Mouse (Mus musculus) megakaryocyte, adult 5-6 weeks (primary cell): Measurements from ENCODE around the gene Socs7. TPM values are rescaled to one million over a fixed set of nuclear protein-coding genes. Genes with fewer than 3 reads are reported as not detected.
"Not testable (repeated sequence)": the region's sequence is repeated elsewhere in the genome, so short reads cannot be mapped to it uniquely, and the experiment has no call there.

Source experiments
- ATAC-seq: 2 replicates; pipeline ENCODE4 v1.8.0; 2016; ENCODE audit warnings: mild to moderate bottlenecking, inconsistent platforms; ENCODE audit not compliant: poor library complexity, severe bottlenecking
- total RNA-seq, 2 experiments: library from RNA; stranded (forward) in 1 of 2; stranded (reverse) in 1 of 2; fragments of 153-499, 151-499 nt in 1 of 2; fragments of 221-1000, 200-1000 nt in 1 of 2; gene quantifications; 2 replicates each; pipeline versions ENCODE4 v1.2.3 to v1.2.4; 2015 to 2017

The Socs7 gene
- total RNA-seq (2015) (4.0 and 4.4 TPM in 2 replicates), total RNA-seq (2017) (7.6 and 8.5 TPM in 2 replicates)

GRCm38 (mm10) chr11:97361948-97362648 lies at the start of gene Socs7:
Gene Socs7 (plus strand): TSS chr11:97362551.
- peak; percentile 94 for ATAC-seq

GRCm38 (mm10) chr11:97312871-97313270 lies 49.5 kb upstream of the Socs7 start:
- ATAC-seq, result not testable (repeated sequence)

GRCm38 (mm10) chr11:97314110-97314509 lies 48.2 kb upstream of the Socs7 start:
- no peak for ATAC-seq

- ATAC-seq, result 0 out of 2 replicates have a peak, but pooled peaks have one; percentile 1
These were observed 47.4 kb upstream of the Socs7 start for GRCm38 (mm10) chr11:97314751-97315503.

GRCm38 (mm10) chr11:97315504-97316503 lies 46.5 kb upstream of the Socs7 start, which contains the start of gene Mrpl45:
Gene Mrpl45 (plus strand): TSS chr11:97315716.
- ATAC-seq, result peak; percentile 99

GRCm38 (mm10) chr11:97321197-97321596 lies 41.2 kb upstream of the Socs7 start:
- peak; percentile 92 for ATAC-seq

GRCm38 (mm10) chr11:97321894-97322600 lies 40.3 kb upstream of the Socs7 start:
- peak; percentile 83 for ATAC-seq

GRCm38 (mm10) chr11:97325224-97325623 lies 37.1 kb upstream of the Socs7 start:
- no peak for ATAC-seq

- ATAC-seq, result peak; percentile 77
These were observed 34.2 kb upstream of the Socs7 start for GRCm38 (mm10) chr11:97328148-97328547.

- ATAC-seq, result no peak
These were observed 32.0 kb upstream of the Socs7 start for GRCm38 (mm10) chr11:97330315-97330714.

GRCm38 (mm10) chr11:97331231-97332190 lies 30.8 kb upstream of the Socs7 start:
- ATAC-seq, result no peak

GRCm38 (mm10) chr11:97333044-97333443 lies 29.3 kb upstream of the Socs7 start:
- ATAC-seq, result no peak

GRCm38 (mm10) chr11:97333896-97334295 lies 28.5 kb upstream of the Socs7 start:
- ATAC-seq, result no peak

- ATAC-seq, result no peak
These were observed 28.0 kb upstream of the Socs7 start for GRCm38 (mm10) chr11:97334400-97334799.

- 0 out of 2 replicates have a peak, but pooled peaks have one; percentile 27 for ATAC-seq
These were observed 26.1 kb upstream of the Socs7 start for GRCm38 (mm10) chr11:97336238-97336637.

- ATAC-seq, result no peak
These were observed 25.5 kb upstream of the Socs7 start for GRCm38 (mm10) chr11:97336751-97337345.

GRCm38 (mm10) chr11:97337363-97337762 lies 25.0 kb upstream of the Socs7 start:
- no peak for ATAC-seq

- no peak for ATAC-seq
These were observed 23.9 kb upstream of the Socs7 start for GRCm38 (mm10) chr11:97338302-97338976.
